Mouse (Mus musculus): ENCODE measurements at regions not wholly inside any gene's neighbourhood (a gene's known extent, or its start where the extent isn't known, plus 50 kb on each side); places are given as distances from the start of the nearest gene placed in this dataset.
A peak's percentile ranks its signal among the peaks of the same experiment; 100 is the strongest.

DNA sequence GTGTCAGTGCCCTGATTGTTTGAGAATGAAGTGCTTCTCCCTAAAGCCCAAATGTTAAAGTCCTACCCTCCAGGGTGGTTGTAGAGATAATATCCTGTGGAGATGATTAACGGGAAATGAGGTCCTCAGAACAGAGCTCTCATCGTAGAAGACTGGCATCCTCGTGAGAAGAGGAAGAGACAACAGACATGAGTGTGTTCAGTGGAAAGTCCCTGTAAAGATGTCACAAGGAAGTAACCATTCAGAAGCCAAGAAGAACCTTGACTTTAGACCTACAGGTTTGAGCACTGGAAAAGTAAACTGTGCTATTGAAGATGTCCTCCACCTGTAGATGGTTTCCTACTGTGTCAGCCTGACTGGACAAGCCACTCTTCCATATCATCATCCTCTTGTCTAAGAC is 155.1 kb upstream of the Trib2 start:
- DNase-seq (ENCODE audit: low spot score in 2 of 2) = peak in 1 of 2 experiments; percentile 20

DNA sequence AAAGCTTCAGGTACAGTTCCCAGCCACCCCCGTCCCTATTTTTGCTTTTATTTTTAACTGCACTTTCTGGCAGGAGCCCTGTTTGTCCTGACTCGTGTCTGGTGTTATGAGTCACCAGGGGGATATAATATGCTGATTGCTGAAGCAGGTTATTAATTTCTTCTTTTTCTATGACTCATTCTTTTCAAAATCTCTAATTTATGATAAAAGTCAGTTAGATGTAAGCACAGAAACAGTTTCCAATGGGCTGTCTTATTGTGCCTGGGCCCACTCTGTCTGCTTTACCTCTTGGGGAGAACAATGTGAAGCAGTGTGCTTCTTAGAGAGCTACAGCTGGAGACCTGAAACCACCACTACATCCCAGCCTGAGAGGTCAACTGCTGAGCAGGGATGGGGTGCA is 153.5 kb upstream of the Trib2 start:
- DNase-seq (ENCODE audit: low spot score in 2 of 2) = no peak

DNA sequence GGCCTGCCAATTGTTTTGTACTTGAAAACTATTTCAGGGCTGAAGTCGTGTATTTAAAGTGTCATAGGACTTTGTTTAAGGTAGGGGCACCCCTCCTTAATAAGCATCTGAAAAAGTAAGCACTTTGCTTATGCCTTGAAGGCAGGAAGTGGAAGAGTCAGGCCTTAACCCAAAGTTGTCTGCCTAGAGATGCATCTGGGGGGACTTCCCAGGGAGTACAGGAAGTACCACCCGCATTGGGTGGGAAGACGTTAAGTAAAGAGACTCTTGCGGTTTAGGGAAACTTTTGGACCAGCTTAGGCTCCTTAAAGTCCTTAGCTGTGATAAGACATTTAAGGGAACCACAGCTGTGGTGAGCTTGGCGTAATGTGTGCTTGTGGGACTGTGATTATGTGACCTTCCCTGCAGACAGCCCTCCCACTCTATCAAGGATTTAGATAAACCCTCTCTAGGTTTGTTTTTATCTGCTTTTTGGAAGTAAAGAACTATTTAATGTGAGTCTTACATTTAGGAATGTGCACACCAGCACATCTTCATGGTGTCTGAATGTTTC is 150.9 kb upstream of the Trib2 start:
- DNase-seq (ENCODE audit: low spot score in 2 of 2) = peak in 1 of 2 experiments; percentile 5

DNA sequence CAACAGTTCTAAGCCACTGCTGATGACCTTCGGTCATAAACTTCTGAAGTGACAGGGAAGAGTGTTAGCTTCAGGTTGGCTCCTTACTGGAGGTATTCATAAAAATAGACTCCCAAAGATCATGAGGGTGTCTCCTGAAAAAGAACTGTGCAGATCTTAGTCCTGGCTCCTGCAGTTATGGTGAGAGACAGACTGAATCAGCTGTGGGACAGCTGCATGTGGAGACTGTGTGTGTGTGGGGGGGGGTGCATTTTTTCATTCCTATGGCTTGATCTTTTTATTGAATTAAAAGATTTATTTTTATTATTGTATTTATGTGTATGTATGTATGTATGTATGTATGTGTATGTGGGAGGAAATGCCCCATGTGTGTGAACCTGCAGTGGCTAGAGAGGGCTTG is 149.9 kb upstream of the Trib2 start:
- no peak for DNase-seq (ENCODE audit: low spot score in 2 of 2)

DNA sequence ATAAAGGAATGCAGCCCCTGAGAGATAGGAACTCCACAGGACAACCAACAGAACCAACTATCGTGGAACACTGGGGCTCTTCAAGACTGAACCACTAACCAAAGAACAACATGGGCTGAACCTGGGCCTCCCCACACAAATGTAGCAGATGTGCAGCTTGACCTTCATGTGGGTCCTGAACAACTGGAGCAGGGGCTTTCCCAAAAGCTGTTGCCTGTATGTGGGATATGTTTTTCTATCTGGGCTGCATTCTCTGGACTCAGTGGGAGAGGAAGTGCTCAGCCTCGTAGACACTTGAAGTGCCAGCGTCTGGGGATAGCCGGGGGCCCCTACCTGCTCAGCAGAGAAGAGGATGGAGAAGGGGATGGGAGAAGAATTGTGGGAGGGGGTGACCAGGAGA is 149.2 kb upstream of the Trib2 start:
- DNase-seq (ENCODE audit: low spot score in 2 of 2) = no peak

DNA sequence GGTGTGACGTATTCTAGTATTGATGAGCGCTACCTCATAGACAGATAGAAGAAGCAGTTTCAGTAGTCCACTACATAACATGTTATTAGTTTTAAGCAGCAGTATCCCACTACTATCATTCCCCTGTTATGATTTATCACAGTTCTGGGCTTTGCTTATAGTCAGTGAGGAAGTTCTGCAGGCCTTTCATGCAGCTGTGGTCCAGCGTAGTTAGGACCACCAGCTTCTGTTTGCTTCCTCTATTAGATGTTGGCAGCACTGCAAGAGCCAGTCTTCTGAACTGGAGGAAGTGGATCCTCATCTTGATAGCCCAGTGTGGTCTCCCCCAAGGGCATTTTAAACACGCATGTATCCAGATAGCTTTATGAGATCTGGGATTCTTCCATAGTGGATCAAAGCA is 147.4 kb upstream of the Trib2 start:
- no peak for DNase-seq (ENCODE audit: low spot score in 2 of 2)

DNA sequence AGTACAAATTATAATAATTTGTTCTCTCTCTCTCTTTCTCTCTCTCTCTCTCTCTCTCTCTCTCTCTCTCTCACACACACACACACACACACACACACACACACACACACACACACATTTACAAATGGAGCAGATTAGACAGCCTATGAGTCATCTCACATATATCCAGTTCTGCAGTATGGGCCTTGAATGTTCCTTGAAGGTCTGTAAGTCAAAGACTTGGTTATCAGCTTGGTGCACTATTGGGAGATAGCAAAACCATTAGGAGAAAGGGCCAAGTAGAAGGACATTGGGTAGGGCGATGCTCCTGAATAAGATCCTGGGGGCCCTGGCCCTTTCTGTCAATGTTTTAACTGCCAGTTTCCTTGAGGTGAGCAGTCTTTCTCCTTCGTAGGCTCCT is 145.1 kb upstream of the Trib2 start:
- no peak for DNase-seq (ENCODE audit: low spot score in 2 of 2)

DNA sequence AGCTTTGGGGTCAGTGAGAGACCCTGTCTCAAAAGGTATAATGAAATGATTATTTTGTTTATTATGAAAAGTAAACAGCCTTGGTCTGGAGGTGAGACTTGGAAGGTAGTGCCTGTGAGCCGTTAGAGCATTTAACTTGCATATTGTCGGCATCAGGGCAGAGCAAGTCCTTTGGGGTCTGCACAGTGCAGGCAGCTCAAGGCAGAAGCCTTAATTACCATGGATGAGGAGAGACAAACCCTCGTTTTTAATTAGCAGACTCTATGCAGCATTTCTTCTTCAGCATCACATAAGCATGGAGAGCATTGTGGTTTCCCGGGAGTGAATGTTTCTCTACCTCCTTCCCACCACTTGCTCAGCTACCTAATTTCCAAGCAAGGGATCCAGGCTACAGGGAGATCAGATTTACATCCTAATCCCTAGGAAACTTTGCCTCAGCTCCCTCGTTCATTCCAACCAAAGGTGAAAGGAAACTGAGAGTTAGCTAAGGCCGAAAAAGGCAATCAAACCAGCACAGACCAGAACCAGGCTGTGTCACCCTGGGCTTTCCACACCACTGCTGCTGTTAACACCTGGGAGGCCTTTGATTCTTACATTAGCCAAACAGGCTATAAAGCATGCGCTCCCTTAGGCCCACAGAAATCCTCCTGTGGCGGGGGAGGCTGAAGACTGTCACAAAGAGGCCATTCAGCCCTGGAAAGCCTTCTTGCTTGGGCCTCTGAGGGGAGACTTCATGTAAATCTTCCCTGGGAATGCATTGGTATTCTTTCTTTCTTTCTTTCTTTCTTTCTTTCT is 120.9 kb upstream of the Trib2 start:
- DNase-seq (ENCODE audit: low spot score in 2 of 2) = no peak

DNA sequence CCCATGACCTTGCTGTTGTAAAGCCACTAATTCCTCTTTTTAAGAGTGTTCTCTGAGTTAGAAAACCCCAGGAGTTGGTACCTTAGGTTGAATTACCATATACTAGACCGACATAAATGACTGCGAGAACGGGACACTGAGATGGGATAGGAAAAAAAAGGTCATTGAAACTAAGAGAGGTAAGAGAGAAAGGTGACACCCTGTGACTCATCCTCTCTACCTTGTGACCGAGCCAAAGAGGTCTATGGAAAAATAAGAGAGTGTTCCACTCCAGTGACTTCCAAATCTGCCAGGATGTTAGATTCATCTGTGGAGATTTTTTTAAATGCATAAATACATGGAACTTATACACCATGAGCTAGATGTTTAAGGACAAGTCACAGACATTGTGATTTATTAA is 115.3 kb upstream of the Trib2 start:
- no peak for DNase-seq (ENCODE audit: low spot score in 2 of 2)

DNA sequence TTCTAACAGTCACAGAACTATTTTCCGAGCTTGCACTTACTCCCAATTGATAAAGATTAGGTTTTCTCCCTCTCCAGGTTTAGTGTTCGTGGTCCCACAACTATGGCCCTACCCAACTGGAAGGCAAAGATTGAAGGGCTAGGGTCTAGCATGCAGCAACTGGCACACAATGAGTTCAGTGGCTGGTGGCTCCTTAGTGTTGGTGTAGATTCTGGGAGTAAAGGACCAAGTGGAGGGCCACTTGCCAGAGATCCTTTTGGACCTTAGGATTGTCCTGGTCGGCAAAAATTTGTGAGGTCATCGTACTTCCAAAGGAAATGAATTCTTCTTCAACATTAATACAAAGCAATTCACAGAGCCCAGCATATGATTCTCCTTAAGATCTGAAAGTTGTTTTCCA is 114.8 kb upstream of the Trib2 start:
- no peak for DNase-seq (ENCODE audit: low spot score in 2 of 2)

DNA sequence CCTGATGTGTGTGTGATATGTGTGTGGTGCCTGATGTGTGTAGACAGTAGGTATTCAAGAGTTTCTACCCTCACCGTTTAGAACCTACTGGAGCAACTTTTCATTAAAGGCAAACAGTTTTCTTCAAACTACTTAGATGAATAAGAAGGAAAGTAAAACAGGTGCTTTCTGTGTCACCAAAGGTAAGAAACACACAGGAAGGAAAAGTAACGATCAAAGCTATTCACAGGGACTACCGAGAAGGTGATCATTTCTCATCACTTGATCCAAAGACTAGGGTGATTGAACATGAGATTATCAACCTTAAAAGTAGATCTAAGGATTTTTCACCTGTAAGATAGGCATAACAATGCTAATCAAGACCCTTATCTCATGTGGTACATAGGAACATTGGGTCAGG is 113.4 kb upstream of the Trib2 start:
- DNase-seq (ENCODE audit: low spot score in 2 of 2) = no peak

DNA sequence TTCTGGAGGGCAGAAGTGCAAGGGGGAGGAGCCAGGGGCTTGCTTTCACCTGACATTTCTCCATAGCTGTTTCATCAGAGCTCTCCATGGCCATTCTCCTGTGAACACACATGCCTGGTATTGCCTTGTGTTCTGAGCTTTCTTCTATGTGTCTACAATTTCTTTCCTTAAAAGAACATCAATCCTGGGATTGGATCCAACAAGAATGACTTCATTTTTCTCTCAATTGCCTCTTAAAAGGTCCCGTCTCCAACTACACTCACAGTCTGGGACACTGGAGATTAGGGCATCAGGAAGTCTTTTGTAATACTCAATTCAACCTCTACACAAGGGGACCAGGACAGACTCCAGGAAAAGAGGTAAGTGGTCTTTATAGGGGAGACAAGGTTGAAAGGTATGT is 112.8 kb upstream of the Trib2 start:
- DNase-seq (ENCODE audit: low spot score in 2 of 2) = no peak

DNA sequence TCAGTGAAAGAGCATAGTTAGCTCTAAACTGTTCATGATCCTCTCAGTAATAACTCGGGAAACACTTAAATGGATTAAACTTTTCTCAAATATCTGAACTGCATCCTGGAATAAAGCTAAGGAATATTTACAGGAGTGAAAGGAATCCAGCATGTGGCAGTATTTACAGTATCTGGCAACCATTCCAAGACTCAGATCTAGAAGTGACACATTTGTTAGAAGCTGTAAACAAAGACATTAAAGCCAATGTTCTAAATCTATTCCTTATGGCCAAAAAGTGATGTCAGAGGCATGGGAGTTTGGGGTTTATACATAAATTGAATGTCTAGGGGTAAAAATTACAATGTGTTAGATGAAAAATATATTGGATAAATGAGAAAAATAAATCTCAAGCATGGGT is 101.6 kb upstream of the Trib2 start:
- DNase-seq (ENCODE audit: low spot score in 2 of 2) = no peak

DNA sequence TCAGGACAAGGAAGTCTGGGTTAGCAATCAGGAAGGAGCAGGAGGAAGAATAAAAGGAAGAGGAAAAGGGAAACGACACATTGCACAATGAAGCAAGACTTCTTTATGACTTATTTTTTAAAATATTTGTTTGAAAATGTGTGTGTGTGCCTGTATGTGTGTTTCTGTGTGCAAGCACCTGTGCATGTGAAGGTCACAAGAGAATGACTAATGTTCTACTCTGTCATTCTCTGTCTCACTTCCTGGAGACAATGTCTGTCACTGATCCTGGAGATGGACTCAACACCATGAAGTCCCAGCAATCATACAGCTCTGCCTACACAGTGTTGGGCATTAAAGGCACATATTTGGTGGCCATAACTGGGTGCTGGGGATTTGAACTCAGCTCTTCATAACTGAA is 96.2 kb upstream of the Trib2 start:
- peak in 1 of 2 experiments; percentile 9 for DNase-seq (ENCODE audit: low spot score in 2 of 2)

DNA sequence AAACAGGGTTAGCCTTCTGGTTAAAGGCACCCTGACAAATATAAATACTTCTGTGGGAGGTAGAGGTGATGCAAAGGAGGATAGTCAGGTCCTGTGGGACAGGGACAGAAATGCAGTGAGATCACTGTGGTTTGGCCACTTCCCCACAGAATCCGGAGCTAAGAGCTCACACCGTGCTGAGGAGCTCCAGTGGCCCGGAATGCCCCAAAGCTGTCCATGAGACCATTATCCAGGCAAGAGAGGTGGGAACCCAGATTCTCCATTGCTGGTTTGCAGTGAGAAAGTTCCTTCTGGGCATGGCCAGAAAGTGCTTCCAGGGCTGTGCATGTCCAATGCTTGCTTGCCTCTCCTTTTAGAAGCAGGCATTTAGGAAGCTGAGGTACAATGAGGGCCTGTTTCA is 95.8 kb upstream of the Trib2 start:
- peak in 1 of 2 experiments; percentile 28 for DNase-seq (ENCODE audit: low spot score in 2 of 2)

DNA sequence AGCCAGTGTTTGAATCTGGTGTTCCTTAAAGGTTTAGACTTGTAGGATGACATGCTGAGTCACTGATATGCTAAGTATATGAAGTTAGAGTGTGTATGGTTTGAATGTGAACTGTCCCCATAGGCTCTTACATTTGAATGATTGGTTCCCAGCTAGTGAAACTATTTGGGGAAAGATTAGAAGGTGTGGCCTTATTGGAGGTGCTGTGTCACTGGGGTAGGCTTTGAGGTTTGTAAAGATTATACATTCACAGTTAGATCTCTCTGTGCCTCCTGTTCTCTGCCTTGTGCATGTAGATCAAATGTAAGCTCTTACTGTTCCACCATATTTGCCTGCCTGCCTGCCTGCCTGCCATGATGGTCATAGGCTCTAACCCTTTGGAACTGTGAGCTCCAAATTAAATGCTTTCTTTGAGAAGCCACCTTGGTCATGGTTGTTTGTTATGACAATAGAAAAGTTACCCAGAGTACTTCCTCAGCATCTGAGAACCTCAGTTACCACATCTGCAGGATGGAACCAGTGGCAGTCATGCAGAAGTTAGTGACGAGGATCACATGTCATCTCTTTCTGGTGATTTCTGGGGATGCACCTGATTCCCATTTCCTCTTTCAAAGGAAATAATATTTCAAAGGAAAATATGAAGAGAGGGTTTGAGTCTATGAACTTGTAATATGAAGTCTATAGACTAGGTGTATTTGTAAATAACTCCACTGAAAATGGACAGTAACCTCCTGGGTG is 94.7 kb upstream of the Trib2 start:
- DNase-seq (ENCODE audit: low spot score in 2 of 2) = no peak

DNA sequence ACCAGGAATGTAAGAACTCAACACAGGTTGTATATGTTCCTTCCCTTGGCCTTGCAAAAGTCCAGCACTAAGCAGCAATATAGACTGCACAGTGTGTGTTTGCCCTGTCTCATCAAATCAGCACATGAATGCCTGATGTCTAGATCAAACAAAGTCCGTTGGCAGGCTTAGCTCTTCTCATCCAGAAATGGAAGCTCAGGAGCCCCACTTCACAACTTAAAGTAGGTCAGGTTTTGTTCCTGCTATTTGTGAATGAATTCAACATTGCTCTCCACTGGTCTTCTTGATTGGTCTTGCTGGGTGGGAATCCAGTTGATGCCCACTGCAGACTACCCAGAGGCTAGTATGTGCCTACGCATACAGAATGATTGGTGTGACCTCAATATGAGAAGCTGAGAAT is 80.8 kb upstream of the Trib2 start:
- DNase-seq (ENCODE audit: low spot score in 2 of 2) = no peak

DNA sequence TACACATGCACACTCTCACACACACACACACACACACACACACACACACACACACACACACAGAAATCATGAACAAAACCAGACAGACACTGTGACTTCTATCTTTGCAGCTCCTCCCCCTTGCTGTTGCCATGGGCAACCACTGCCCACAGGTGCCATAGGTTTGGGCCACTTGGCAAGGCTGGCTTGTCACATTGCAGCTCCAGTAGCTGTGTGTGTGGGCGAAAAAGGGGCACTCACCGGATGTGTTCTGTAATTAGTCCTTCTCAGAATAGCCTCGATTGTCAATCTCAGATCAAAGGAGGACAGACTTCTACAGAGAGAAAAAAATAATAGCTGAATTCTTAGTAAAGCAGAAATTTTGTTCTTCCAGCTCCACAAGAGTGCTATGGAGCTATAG is 79.8 kb upstream of the Trib2 start:
- peak; percentile 83 to 89 for DNase-seq (ENCODE audit: low spot score in 2 of 2)

DNA sequence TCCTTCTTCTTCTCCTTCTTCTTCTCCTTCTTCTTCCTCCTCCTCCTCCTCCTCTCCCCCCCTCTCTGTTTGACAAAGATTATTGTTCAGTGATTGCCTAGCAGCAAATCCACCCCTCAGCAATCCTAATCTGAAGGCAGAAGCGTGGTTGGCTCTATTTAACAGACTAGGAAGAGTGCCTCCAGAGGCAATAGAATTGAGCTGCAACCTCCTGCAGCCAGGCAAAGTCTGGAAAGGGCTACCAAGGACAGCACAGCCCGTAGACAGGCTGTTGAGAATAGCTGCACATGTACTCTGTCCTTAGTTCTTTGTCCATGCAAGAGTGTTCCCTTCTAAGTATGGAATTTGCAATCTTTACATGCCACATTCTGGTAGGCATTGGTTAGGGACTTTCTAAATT is 78.5 kb upstream of the Trib2 start:
- no peak for DNase-seq (ENCODE audit: low spot score in 2 of 2)

DNA sequence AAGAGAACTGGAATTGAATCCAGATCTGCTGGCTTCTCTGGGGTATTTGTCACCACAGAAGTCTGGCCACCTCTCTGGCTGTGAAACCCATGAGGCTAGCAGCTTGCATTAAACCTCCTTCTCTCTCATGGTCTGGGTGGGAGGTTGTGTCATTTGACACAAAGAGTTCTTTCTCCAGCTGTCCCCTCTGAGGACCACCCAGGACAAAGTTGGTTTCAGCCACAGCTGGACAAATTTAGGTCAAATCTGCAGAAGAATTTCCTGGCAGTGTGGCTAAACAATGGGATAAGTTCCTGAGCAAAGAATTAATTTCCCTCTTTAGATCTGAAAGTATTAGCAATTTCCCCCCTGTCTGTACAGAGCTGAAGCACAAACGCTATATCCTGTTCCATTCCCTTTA is 73.9 kb upstream of the Trib2 start:
- DNase-seq (ENCODE audit: low spot score in 2 of 2) = no peak

DNA sequence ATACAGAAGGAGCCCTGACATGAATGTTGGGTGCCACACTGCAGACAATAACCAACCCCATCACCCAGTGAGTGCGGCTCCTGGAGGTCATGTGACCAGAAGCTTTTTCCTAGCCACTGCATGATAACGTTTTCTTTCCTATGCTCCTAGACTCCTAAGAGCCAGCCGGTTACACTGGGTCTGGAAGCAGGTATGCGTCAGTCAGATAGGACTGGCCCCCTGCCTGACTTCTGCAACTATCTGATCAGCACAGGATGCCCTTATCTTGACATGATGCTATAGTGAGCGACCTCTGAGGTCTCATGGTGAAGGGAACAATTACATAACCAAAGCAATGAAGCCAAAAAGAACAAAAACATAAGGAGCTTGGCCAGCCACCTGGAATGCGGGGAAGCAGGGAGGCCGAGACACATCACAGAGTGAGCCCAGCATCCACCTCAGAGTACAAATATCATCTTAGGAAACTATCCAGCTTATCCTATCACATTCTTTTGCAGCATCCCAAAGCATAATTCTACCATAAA is 63.2 kb upstream of the Trib2 start:
- DNase-seq (ENCODE audit: low spot score in 2 of 2) = no peak
